Mouse (Mus musculus) R1 (cell line): ENCODE data around the gene Ptpn14.

Experiments used
- DNase-seq: peaks from one replicate; pipeline ENCODE4 v3.0.0-alpha.2; 2018; ENCODE audit warnings: low read depth, low spot score

Gene Ptpn14

DNA sequence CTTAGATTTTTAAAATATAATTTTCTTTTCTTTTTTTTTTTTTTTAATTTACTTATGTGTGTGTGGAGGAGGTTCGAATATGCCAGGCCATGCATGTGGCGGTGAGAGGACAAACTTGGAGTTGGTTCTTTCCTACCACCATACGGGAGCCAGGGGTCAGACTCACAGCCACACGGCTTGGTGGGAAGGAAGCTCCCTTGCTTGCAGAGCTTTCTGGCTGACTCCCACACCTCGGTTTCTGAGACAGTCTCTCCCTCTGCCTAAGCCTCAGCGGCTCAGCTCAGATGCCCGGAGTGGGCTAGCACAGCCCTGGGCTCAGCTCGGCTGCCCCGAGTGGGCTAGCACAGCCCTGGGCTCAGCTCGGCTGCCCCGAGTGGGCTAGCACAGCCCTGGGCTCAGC is 10.5 kb upstream of the Ptpn14 start:
- no peak for DNase-seq

DNA sequence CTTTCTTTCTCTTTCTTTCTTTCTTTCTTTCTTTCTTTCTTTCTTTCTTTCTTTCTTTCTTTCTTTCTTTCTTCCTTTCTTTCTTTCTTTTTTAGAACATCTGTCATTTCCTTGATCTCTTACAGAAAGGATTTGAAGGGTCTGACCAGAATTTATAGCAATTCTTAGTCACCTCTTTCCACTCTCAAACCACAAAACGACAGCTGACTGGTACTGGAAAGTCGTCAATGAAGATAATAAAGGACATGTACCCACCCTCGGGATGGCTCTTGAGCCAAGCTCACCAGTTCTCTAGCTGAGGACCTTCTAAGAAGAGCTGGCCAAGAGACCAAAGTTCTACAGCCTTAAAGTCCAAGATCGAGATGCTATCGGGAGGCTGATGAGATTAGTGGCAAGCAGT is 9.5 kb upstream of the Ptpn14 start:
- DNase-seq: no peak

DNA sequence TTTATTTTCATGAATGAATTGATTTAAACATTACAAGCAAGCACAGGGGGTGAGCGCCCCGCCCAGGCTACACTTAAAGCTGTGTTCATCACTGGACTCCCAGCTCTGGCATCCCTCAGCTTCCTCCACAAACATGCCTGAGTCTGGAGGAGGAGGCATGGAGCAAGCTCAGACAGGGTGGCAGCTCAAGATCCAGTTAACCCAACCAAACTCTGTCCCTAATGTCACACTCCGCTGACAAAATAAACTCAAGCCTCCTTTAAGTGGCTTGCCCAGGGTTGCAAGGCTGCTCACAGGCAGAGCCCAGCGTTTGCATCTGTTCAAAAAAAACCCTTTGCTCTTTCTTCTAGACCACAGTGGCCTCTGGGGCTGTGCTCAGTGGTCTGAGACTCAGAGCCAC is 1.9 kb upstream of the Ptpn14 start:
- no peak for DNase-seq

DNA sequence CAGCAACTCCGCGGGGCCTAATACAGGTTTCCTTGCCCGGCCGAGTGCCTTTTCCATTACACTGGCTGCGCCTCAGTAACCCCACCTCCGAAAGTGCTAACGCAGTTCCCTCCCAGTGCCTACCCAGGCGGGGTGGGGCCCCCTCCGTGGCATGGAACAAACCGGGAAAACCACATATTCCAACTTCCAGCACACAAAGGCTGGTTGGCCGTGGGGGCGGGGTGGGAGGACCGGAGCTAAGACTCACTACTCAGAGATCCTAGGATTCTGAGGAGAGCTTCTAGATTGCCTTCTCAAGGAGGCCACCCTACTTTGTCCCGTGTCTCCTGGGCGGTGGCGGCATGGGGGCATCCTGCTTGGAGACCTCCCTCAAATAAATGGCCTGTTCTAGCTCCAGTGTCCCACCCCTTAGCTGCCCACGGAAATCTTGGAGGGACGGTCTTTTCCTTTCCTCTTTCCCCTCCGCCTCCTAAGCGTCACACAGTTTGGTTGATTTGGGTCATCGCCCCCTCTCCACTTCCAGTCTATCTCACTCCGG is 653 bp upstream of the Ptpn14 start:
- peak; percentile 82 for DNase-seq

DNA sequence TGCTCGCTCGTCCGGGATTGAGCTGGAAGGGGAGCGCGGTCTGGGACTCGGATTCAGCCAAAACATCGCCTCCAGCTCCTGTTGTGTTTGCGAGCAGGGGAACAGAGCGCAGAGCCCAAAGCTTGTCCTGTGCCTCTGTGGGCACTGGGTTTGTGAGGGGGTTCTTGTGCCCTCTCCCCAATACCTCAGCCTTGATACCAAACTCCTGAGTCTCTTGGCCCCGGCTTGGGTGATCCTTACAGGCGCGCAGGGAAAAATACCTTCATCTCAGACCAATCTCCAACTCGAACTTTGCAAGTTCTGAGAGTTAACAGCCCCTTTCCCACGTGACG is 682 bp downstream of the Ptpn14 start:
- DNase-seq: peak; percentile 56

DNA sequence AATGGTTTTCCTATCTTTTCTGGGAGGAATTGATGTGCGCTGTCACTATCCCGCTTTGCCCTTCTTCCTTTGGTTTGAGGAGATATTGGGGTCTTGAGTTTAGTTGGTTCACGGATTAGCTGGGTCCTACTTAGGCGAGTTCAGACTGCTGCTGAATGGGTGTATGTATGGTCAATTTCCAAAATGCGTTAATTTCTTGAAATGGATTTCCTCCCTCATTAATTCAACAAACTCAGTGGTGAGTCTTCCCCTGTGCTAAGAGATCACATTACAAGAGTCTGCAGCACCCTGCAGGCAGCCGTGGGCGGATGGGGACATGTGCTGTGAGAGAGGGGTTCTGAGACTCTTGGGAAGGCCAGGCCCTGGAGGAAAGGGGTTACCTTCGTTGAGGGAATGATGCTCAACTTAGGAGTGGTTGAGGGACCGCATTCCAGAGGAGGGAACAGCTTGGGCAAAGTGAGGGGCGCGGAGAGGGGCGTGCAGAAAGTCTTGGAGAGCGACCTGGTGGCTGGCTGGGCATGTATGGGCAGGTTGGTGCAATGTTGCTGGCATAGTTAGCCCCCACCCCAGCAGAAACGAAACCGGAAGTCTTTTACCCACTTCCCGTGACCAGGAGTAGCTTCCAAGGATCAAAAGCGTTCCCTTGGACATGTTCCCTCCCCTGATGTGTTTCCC is 1.2 kb downstream of the Ptpn14 start:
- DNase-seq: peak; percentile 38

DNA sequence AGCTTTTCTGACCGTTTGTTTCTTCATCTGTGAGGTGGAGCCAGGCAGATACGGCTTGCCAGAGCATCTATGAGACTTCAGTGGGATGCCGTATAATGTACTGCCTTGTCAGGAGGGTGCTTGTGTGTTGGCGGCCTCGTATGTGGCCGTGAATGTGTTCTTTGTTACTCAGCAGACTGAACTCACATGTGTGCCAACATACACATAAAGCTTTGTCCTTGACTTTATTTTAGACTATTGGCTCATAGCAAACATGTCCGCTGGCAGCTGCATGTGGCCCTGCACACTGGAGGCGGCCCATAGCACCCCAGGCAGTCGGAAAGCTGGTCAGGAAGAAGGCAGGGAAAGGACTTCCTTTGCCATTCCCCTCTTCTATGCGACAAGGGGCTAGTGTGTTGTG is 3.6 kb downstream of the Ptpn14 start:
- DNase-seq: no peak

DNA sequence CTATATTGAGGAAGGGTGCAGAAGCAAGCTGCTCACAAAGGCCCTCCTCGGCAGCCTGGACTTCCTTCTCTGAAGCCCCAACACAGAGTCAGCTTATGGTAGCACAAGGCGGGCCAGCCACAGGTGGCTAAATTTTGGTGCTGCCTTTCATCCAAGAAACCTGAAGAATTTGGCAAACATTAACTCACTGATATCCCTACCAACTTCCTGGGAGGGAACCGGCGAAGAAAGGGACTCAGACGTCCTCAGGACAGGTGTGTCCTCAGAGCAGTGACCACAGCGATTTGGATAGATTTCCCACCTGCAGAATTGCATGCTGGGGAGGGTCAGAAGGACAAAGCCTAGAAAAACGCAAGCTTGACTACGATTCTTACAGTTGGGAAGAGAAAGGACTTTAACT is 4.1 kb downstream of the Ptpn14 start:
- no peak for DNase-seq

DNA sequence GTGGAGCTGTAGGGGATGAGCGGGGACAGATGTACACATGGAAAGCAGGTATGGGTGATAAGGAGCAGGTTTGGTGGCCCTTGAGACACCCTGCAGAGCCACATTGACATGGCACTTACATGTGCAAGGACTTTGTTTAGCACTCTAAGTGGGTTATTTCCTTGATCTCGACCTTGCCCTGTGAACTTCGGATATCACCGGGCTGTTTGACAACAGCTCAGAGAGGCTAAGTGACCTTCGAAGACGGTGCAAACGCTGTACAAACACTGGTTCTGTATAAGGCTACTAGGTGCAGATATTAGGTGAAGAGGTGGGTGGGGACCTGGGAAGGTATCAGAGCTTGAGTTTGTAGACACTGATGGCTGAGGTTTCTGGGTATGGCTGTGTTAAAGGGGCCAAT is 12.0 kb downstream of the Ptpn14 start:
- peak; percentile 82 for DNase-seq

DNA sequence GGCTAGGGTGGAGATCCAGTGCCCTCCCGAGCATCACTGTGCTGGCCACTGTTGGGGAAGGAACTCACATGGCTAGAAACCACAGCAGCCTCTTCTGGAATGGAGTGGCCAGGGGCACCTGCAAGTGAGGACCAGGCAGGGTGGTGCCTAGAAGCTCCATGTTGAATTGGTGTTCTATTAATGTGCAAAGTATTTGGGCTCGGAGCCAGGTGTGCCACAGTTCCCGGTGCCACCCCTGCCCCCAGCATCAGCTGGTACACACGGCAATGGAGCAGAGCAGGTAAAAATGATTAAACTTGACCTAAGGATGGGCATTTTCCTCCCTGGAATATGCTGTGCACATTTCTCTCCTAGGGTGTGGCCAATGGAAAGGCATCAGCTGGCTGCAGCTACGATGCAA is 14.0 kb downstream of the Ptpn14 start:
- no peak for DNase-seq

DNA sequence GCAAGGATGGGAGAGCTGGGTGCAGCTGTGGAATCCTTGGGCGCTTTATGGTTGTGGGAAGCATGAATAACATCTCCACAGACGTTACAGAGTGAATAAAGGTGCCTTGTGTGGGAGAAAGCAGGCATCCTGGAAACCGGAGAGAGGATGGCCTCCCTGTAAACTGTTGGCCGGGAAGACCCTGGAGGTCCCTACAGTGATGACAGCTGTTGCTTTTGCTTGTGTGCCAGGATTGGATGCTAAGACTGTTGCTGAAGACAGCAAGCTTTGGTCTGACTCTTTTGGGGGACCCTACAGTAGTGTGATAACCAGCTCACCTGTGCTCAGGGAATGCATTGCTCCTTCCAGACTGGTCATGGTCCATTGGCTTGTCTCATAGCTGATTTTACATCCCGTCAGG is 15.1 kb downstream of the Ptpn14 start:
- DNase-seq: no peak

DNA sequence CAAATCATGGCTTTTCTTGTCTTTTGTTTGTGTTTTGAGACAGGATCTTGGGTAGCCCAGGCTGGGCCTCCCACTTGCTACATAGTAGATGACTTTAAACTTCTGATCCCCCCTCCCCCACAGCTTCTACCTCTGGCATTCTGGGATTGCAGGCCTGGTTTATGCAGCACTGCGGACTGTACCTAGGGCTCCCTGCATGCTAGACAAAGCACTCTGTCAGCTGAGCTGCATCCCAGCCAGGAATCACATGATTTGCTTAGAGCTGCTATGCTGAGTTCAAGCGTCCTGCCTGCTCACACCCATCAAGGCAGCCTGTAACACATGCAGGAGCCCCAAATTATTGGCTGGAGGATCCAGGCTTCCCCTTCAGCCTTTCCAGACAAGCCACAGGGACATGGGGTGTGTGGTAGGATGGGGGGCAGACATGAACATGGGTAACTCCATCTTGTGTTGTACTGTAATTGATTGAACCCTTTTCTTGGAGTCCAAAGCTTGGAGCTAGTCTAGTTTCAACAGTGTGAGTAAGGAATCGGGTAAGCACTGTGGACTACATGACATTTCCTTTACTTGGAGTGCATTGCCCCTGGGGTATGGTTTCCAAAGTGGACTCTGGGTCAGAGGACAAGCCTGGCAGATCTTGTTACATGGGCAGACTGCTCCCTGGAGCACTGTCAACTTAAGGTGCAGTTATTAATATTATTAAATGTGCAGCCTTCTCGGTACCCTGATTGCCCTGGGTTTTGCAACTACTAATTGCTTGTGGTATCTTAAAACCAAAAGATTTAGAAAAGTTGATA is 17.0 kb downstream of the Ptpn14 start:
- peak; percentile 39 for DNase-seq

DNA sequence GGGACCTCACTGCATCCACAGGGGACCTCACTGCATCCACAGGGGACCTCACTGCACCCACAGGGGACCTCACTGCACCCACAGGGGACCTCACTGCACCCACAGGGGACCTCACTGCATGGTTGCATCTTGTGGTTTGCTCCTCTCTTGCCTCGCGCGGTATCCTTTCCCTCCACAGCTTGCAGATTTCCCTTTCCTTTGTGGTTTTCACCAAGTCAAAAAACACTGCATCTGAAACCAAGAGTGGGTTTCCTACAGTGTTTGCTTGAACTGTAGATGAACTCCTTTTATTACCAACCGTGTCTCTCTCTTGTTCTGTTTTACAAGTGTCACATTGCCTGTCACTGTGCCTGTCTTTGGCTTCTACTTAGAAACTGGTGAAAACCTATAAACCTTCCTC is 18.5 kb downstream of the Ptpn14 start:
- no peak for DNase-seq

DNA sequence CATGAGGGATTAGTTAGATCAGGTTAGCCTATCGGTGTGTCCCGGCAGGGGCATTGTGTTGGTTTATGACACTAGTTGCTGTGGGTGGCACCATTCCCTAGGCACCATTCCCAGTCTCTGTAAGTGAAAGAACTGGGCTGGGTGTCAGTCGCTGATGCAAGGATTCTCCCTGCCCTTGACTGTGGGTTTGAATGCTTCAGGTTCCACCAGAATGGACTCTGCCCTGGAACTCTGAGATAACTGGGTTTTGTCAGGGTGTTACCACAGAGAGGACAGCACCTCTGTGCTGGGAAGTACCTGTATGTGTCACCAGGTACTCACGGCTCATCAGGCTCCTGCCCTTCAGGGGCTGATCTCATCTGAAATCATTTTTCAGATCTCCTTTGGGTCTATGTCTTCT is 21.7 kb downstream of the Ptpn14 start:
- DNase-seq: no peak

DNA sequence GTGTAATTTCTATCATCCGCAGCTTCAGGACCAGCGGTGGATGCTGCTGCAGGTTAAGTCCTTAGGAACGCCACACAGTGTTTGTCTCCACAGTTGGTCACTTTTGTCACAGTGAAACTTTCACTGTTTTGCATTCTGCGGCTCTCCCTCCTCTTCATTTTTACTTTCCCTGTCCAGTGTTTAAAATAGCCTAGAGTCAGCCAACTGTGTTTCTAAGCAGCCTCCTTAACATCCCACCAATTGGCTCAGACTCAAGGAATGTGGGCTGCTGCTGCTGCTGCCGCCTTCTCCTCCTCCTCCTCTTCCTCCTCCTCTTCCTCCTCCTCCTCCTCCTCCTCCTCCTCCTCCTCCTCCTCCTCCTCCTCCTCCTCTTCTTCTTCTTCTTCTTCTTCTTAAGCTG is 22.2 kb downstream of the Ptpn14 start:
- DNase-seq: no peak

DNA sequence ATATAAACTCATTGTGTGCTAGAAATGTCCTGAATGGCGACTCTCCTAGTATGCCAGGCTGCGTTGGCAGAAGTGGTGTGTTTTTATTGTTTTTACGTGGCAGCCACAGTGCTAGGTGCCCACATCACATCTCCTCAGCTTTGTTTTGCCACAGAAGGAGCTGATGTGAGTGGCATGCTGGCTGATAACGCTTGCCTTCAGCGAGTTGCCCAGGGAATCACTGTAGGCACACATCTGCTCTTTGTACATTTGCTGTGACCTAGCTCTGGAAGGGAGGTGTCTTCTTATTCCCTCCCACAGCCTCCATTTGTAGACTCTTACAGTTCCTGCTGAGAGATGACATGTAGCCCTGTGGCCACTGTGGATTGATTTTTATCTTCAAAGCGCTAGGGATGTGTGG is 24.2 kb downstream of the Ptpn14 start:
- no peak for DNase-seq

DNA sequence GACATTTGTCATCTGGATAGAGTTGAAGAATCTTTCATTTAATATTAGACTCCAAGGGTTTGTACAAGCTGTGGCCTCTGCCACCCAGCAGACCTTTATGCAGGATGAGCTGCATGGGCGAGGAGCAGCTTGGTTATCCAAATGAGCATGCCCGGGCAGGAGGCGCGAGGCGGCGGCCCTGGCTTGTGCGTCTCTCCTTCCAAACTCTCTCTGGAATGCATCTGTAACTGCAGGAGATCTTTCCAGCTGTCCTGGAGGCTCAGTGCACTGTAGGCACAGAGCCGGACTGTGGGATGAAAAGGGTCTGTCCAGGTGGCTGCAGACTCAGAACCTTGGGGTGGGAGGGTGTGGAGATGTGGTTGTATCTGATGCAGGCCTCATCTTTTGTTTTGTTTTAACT is 27.0 kb downstream of the Ptpn14 start:
- peak; percentile 57 for DNase-seq

DNA sequence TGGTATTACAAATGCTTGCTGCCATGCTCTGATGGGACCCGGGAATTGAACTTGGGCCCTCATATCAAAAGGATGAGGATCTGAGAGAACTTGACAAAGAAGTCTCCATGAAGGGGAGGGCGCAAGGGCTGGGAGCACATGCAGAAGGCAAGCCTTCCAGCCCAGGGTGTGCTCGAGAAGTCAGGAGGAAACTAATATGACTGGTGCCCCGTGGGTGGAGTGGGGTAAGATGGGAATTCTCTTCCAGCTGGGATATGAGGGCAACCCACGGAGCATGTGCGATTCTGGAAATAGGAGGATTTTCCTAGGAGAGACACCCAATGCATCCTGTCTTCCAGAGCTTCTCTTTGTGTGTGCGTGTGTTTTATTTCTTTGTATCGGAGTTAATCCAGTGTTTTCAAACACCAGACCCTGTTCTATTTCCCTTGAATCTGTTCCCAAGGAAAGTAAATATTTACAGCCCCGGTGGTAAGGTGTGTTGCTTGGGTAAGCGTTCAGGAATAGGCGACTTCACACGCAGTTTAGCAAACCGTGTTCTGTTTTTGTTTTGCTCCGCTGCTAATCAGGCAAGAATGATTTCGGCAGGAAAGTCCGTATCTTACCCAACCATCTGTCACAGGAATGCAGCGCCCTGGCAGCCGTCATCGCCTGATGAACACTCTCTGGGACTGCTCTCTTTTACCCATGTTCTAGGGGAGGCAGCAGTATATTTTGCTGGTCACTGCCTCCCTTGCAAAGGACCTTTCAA is 28.4 kb downstream of the Ptpn14 start:
- no peak for DNase-seq

DNA sequence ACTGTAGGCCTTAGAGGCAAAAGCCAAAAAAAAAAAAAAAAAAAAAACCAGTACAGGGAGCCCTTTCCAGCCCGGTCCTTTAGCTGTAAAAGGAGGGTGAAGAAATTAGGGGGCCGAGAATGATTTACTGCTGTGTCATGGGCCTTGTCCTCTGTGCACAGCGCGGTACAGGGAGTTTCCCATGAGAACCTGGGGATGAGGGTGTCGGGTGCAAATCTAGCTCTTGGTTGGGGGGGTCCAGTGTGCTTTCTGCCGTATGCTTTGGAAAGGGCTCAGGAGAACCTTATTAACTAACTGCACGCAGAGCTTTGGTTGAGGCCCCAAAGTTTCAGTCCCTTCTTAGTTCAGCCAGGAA is 29.0 kb downstream of the Ptpn14 start:
- no peak for DNase-seq

DNA sequence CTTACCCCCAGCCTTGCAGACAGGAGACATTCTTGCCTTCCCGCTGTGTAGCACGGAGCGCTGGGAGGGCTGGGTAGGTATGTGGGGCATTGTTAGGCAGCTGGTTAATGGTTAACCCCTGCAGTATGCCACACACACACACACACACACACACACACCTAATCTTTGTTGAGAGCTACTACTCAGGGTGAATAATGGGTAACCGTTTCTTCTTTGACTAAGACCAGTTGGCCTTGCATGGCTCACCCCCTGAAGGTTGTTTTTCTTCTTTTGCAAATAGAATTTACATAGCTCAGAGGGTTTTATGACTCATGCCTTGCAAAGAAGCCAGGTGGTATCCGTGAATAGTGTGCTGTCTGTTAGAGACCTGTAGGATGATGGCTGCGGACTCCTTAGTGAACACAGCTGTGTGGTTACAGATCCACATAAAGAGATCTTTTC is 33.5 kb downstream of the Ptpn14 start:
- DNase-seq: peak; percentile 95

DNA sequence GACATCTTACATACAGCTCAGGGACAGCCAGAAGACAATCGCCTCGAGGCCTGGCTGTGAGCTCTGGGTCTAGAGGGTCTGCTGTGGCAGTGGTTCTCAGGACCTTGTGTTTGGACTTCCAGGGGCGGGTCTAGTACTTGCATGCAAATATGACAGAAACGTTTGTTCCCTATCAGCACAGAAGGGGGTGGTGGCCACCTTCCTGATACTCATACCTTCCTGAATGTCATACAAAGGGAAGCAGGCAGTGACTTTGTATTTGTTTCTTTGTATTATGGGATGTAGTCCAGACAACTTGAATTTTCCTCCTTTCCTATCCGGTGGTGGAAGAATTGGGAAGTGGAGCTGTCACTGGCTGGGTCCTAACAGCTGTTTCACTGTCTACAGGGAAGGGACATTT is 36.2 kb downstream of the Ptpn14 start:
- DNase-seq: no peak

DNA sequence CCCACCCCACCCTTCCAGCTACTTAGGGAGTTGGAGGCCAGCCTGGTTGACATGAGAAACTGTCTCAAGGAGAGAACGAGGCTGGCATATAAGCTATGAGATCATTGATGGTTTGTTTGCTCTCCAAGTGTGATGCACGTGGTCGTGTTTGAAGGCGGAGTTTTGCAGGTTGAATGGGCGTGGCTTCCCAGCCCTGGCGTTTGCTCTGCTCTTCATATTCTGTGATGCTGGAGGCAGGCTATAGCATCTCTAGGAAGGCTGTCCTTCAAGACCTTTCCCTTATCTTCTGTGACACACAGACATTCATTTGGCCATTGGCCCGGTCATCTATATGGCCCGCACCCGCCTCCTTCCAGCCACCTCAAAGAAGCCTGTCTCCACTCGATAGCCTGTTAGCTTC is 39.1 kb downstream of the Ptpn14 start:
- DNase-seq: no peak

DNA sequence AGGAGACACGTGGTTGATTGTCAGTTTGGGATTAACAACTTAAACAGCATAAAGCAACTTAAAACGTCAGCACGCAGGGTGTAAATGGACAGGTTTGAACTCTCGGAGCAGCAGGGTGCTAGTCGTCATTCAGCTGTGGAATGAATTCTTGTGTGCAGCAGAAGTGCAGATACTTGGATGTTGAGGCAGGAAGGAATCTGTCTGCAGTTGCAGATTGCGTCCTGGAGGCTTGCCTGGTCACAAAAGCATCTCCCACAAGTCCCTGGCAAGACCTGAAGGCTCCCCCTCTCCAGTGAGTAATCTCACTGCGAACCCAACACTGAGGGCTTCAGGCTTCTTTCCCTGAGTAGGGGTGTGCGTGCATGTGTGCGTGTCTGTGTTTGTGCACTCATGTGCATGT is 39.8 kb downstream of the Ptpn14 start:
- DNase-seq: no peak
